Mouse (Mus musculus) hematopoietic stem cell, adult 5-6 weeks (primary cell): Measurements from ENCODE around the gene Vmn1r168. TPM values are rescaled to one million over a fixed set of nuclear protein-coding genes. Genes with fewer than 3 reads are reported as not detected.
"Not testable (repeated sequence)": the region's sequence is repeated elsewhere in the genome, so short reads cannot be mapped to it uniquely, and the experiment has no call there.

Experiments used
- ATAC-seq, 2 experiments: fragments of 125-278 bp in 1 of 2; replicated peaks in 1 of 2; 2 replicates each; pipeline ENCODE4 v1.8.0; 2016 to 2017; ENCODE audit warnings: inconsistent platforms in 2 of 2, mild to moderate bottlenecking in 2 of 2, moderate number of reproducible peaks in 2 of 2, low read depth in 1 of 2, moderate TSS enrichment in 1 of 2; ENCODE audit not compliant: low FRiP score in 2 of 2, poor library complexity in 2 of 2, severe bottlenecking in 2 of 2, insufficient read depth in 1 of 2, low TSS enrichment in 1 of 2
- total RNA-seq: library from RNA; stranded (forward); fragments of 172-1452, 232-1000 nt; gene quantifications from 2 replicates; pipeline ENCODE4 v1.2.3, GENCODE M21; 2017

Vmn1r168 gene
- total RNA-seq = not detected in 2 replicates

DNA sequence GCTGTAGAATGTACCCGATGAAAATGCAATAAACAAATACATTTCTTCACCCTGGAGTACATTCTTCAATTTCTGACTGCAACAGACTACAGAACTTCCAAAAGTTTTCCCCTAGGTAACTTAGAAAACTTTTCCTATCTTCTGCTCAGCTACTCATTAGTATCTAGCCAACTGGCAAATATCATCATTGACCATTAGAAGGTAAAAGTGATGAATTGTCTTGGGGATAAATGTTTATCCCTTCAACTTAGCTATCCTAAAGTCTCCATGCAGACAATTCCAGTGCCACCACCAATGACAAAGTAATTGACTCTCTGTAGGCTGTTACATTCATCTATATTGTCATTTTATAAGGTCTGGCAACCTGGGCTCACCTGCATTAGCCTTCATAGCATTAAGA, at the start of gene Vmn1r168:
Vmn1r168 (plus strand) TSS at position 301 of the 400 bp plus-strand sequence.
- not testable (repeated sequence) for ATAC-seq

DNA sequence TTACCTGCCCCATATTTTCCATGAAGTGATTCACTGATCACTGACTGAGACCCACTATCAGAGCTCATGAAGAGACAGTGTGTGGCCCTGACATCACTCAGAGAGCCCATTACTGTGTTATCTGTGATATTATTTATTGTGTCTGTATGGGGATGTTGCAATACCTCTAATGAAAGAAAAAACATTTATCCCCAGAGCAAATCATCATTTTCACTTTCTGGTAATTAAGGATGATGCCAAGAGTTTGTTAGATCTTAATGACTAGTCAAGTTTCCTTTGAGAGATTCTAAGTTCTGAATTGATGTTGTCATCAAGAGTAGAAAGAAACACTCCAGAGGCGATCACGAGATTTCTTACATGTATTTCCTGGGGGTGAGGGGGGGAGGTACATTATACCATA, 32.4 kb upstream of the Vmn1r168 start, which contains the start of gene Vmn1r167:
Vmn1r167 (minus strand) TSS at position 101 of the 400 bp plus-strand sequence.
- ATAC-seq = not testable (repeated sequence)

DNA sequence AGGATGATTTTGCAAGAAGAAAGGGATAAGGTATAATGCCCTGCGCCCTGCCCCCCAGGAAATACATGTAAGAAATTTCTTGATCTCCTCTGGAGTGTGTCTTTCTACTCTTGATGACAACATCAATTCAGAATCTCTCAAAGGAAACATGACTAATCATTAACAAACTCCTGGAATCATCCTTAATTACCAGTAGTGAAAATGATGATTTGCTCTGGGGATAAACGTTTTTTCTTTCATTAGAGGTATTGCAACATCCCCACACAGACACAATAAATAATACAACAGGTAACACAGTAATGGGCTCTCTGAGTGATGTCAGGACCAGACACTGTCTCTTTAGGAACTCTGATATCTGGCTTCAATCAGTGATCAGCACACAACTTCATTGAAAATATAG, 35.7 kb downstream of the Vmn1r168 start, which contains the start of gene Vmn1r169:
Vmn1r169 (plus strand) TSS at position 301 of the 400 bp plus-strand sequence.
- not testable (repeated sequence) for ATAC-seq

Other genes with a start within 250 kb of the Vmn1r168 start
- gene Nlrp4e, start 238.5 kb upstream of the Vmn1r168 start, total RNA-seq = not detected in 2 replicates
- not detected in 2 replicates for gene Nlrp5, start 153.8 kb upstream of the Vmn1r168 start, total RNA-seq
- gene Vmn1r167, start 32.5 kb upstream of the Vmn1r168 start, total RNA-seq = not detected in 2 replicates
- gene Vmn1r169, start 35.8 kb downstream of the Vmn1r168 start, total RNA-seq = not detected in 2 replicates
- not detected in 2 replicates for gene Vmn1r170, start 66.4 kb downstream of the Vmn1r168 start, total RNA-seq
- gene Vmn1r171, start 91.0 kb downstream of the Vmn1r168 start, total RNA-seq = not detected in 2 replicates
- gene Vmn1r172, start 118.6 kb downstream of the Vmn1r168 start, total RNA-seq = not detected in 2 replicates
- gene Vmn1r173, start 161.0 kb downstream of the Vmn1r168 start, total RNA-seq = not detected in 2 replicates
- gene Vmn1r174, start 212.5 kb downstream of the Vmn1r168 start, total RNA-seq = not detected in 2 replicates